Comparison of ENCODE assay signal across 20 mouse cellular contexts in genomic region chr2:51931241-51931640, GRCm38 (mm10).
"Had no signal": no experiment of that assay in that cellular context is flagged by ENCODE, and none has a peak within 500 bp of the region (broad histone marks: within the 10 kb centered on the region; RNA-seq: fewer than 3 reads in every experiment).

No protein-coding gene starts in this region.

- DNase-seq: kidney, adult 11 months; kidney, adult 8-10 months; kidney, postnatal 25 days; layer of hippocampus, postnatal 36 days; liver, postnatal 0 days; lung, embryonic 14.5 days; thymus, adult 2 months; thymus, postnatal 14 days; thymus, postnatal 4 days had no signal

- H3K4me3 ChIP-seq: kidney, embryonic 15.5 days; layer of hippocampus, adult 2 months; left cerebral cortex, adult 2 months; limb, embryonic 12.5 days; limb, embryonic 15.5 days; midbrain, embryonic 12.5 days; midbrain, embryonic 15.5 days; neural tube, embryonic 13.5 days had no signal

- H3K27me3 ChIP-seq: kidney, embryonic 15.5 days; limb, embryonic 15.5 days; midbrain, embryonic 15.5 days had no signal

- H3K9me3 ChIP-seq: kidney, embryonic 15.5 days; limb, embryonic 12.5 days; limb, embryonic 15.5 days; midbrain, embryonic 12.5 days; midbrain, embryonic 15.5 days; neural tube, embryonic 13.5 days had no signal

- H3K36me3 ChIP-seq: limb, embryonic 12.5 days; midbrain, embryonic 12.5 days; midbrain, embryonic 15.5 days; neural tube, embryonic 13.5 days had no signal

- H3K9ac ChIP-seq: kidney, embryonic 15.5 days; limb, embryonic 12.5 days; limb, embryonic 15.5 days; liver, embryonic 14.5 days; liver, postnatal 0 days; lung, embryonic 14.5 days; midbrain, embryonic 12.5 days; midbrain, embryonic 15.5 days; neural tube, embryonic 13.5 days had no signal

- H3K27ac ChIP-seq: kidney, embryonic 15.5 days; layer of hippocampus, adult 2 months; left cerebral cortex, adult 2 months; limb, embryonic 12.5 days; limb, embryonic 15.5 days; liver, embryonic 14.5 days; macrophage; midbrain, embryonic 12.5 days; midbrain, embryonic 15.5 days; neural tube, embryonic 13.5 days had no signal

- H3K4me2 ChIP-seq: kidney, embryonic 15.5 days; limb, embryonic 12.5 days; limb, embryonic 15.5 days; liver, embryonic 11.5 days; lung, embryonic 14.5 days; midbrain, embryonic 12.5 days; midbrain, embryonic 15.5 days; neural tube, embryonic 13.5 days had no signal

- ATAC-seq: liver, postnatal 0 days; midbrain, embryonic 15.5 days had no signal
